Mouse (Mus musculus): ENCODE results near the gene Smco2.

The Smco2 gene

DNA sequence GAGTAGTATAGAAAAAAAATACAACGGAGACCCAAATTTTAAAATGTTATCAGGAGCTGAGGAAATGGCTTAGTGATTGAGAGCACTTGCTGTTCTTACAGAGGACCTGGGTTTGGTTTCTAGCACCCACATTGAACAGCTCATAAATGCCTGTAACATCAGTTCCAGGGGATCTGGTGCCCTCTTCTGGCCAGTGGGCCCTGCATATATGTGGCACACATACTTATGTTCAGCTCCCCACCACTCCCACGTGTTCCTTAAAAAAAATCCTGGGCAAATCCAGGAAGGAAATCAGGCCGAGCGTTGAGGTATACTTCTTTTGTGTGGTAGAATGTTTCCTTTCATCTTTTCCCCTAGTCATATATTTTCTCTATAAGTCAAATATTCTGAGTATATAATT is 52.0 kb downstream of the Smco2 start:
- no peak for DNase-seq (ENCODE audit: low spot score)

GRCm38 (mm10) chr6:146903632-146904031 is 53.7 kb downstream of the Smco2 start:
- DNase-seq (ENCODE audit: low spot score): no peak

- no peak for DNase-seq (ENCODE audit: low spot score)
Measured at GRCm38 (mm10) chr6:146904707-146905106, 54.8 kb downstream of the Smco2 start.

DNA sequence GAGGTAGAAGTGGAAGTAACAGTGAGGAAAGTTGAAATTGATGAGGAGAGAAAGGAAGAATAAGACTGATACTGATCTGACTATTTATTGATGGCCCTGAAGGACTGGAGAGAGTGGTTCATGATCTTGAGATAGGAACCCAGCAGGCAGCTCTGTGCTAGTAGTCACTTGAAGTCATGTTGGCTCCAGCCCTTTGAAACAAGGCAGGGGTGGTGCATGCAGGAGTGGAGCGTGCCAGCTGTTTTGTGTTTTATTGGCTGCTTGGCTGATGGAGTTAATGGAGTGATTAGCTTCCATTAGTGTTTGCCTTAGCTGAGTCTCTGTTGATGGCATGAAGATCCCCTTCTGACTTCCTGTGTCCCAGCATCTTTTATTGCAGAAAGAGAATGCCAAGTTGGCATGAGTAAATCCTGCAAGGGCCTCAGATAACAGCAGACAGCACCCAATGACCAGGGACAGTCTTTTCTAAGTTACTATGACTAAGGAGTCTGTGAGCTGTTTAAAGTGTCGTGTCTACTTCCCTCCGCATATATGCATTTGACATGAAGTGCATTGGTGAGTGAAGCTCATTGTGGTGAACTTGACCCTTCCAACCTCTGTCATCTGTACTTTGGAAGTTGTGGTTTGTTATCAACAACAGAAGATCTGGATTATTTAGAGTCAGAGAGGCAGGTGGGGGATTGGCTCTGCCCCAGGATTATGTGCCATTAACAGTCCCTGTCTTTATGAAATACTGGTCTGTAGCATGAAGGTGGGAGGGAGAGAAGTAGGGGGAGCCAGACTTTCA is 56.3 kb downstream of the Smco2 start:
- no peak for DNase-seq (ENCODE audit: low spot score)

GRCm38 (mm10) chr6:146907061-146907794 is 57.3 kb downstream of the Smco2 start:
- DNase-seq (ENCODE audit: low spot score): no peak

DNA sequence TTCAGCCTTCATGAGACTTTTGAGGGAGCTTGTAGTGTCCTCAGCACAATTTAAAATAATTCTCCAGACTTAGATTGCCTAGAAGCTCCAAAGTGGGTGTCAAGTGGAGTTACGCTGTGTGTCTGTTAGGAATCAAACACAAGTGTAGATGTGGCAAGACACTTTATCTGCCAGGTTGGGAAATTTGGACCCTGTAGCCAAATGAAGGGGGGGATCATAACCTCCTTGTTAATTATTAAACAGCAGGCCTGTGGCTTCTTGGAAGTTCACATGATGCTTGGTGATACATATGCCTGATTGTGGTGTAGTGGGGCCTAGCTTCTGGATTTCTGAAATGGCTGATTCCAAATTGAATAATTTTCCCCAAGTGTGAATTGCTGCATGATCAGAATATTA is 57.9 kb downstream of the Smco2 start:
- DNase-seq (ENCODE audit: low spot score): no peak

- DNase-seq (ENCODE audit: low spot score): no peak
Measured at GRCm38 (mm10) chr6:146908801-146909200, 58.9 kb downstream of the Smco2 start.

DNA sequence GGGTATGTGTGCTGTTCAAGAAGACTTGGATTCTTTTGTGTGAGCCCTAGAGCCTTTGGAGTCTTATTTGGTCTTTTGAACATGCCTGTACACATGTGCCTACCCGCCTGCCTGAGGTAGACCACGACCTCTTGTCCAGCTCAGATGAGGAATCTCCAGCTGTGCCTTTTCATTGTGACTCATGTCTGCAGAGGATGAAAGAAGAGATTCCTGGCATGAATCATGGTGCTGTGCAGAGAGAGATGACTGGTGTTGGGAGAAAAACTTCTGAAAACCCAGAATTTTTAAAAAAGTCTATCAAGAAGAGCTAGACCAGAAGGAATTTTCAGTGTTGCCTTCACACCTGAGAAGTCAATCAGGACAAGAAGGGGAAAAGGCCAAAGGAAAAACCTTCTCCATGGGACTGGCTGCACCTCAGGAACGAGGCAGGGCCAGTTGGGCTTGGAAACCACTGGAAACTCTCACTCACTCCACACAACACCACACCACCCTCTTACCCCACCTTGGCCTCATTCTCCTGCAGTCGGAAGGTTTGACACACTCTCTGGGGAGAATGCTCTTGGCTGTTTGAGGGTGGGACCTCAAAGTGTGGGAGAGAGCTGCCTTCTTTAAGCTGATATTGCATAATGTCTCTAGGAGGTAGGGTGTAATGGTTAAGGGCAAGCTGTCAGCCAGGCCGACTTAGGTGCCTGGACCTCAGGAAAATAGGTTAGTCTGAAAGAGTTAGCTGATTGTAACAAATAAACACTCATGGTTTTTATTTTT is 60.0 kb downstream of the Smco2 start:
- DNase-seq (ENCODE audit: low spot score): no peak

DNA sequence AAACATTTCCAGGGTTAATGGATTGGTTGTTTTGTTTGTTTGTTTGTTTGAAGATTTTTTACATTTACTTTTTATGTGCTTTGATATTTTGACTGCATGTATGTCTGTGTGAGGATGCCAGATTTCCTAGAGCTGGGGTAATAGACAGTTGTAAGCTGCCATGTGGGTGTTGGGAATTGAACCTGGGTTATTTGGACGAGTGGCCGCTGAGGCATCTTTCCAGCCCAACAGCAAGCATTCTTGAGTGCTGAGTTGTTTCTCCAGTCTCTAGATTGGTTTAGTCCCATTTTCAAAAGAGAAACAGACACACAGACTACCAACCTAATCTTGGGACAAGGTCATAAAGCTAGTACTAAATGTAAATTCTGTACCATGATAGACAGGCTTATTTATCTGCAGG is 60.9 kb downstream of the Smco2 start:
- DNase-seq (ENCODE audit: low spot score): no peak

DNA sequence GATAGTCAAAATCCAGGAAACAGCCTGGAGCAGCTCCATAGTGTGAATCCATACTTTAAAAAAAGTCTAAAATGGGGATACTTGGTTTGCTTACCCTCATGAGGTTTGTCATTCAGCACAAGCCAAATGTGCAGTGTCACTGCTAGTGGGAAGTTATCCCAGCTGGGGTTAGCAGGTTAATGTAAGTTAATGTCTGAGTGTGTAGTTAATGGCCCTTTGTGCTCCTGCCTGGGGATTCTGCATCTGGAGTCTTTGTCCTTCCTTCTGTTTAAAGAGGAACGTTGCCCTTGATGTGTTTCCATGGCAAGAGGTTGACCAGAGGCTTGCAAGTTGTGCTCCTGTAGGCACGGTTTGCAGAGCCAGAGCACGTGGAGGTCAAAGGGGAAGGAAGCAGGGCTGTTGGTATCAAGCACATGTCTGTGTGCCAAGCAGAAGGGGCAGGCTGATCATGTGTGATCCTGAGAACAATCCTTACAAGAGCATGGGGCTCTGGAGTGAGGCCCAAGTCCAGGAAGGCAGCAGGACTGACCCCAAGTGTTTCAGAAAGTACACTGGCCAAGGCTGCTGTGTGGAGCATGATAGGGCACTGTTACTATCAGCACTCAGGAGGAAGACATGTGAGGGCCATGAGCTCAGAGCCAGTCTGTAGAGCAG is 63.1 kb downstream of the Smco2 start:
- no peak for DNase-seq (ENCODE audit: low spot score)

- DNase-seq (ENCODE audit: low spot score): no peak
Measured at GRCm38 (mm10) chr6:146913489-146914198, 63.7 kb downstream of the Smco2 start.

DNA sequence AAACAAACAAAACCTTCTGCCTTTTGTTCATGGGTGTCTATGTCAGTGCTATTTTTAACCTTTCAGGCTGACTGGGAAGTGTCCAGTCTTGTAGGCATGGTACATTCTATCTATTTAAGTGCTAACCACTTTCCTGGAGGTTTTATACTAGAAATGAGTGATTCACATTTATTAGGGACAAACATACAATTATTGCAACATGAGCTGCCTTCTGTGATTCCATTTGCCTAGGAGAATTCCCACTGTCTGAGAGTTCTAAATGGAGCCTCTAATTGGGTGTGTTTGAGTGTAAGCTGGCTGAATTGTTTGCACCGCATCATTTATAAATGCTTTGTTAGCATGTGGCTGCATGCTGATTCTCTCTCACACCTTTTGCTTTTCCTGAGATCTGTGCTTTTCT is 65.9 kb downstream of the Smco2 start:
- no peak for DNase-seq (ENCODE audit: low spot score)

DNA sequence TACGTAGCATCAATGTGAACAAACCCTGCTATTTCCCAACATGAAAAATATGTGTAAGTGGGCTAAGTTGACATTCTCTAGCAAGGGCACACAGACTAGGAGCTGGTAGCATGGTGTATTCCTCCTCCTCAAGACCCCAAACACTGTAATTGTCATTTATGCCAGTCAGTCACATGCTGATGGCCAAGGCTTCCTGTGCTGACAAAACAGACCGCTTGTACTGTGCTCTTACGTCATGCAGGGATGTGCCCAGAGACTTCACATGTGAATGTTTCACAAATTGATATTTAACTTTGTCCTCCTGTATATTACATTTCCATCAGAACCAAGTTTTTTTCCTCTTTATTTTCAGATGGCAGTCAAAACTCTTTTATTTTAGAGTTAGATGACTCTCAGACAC is 67.5 kb downstream of the Smco2 start:
- DNase-seq (ENCODE audit: low spot score): no peak

- no peak for DNase-seq (ENCODE audit: low spot score)
Measured at GRCm38 (mm10) chr6:146918341-146918740, 68.4 kb downstream of the Smco2 start.

All from spleen, adult 12 weeks (tissue).